Mouse (Mus musculus): ENCODE data around the gene Fah. TPM values are rescaled to one million over a fixed set of nuclear protein-coding genes. Genes with fewer than 3 reads are reported as not detected.

Gene Fah
- 3.3 and 16.6 TPM in 2 replicates for polyA plus RNA-seq (2011; ENCODE audit: insufficient read depth, insufficient read length, low replicate concordance, missing spikeins)

- Histone ChIP-seq H3K27ac (ENCODE audit: control insufficient read depth, insufficient read depth, low read depth, low read length, poor library complexity) (no peak within 1 kb of the TSS; the same call in 1 of the 2 replicates), H3K4me3 (replicated peaks; ENCODE audit: control insufficient read depth, low read depth, low read length) (peak within 1 kb of the TSS; percentile 69), H3K4me1 (ENCODE audit: control insufficient read depth, insufficient read depth, low read length) (peaks cover 3% of the 10 kb centered on the region; the same call in 1 of the 2 replicates)
- WGBS, result 28% methylated on average over 10 of the region's 10 CpGs
- no peak for TF ChIP-seq CTCF (IDR thresholded peaks at IDR 0.05; ENCODE audit: control insufficient read depth, insufficient read depth, low read length)
- no peak for TF ChIP-seq POLR2A (IDR thresholded peaks at IDR 0.05; ENCODE audit: borderline replicate concordance, control insufficient read depth, low read depth, low read length)
Observed at GRCm38 (mm10) chr7:84606293-84606749, at the start of gene Fah. Gene Fah (minus strand): TSS chr7:84606722.

GRCm38 (mm10) chr7:84652740-84653139 is 46.2 kb upstream of the Fah start:
- Histone ChIP-seq H3K4me1 (ENCODE audit: control insufficient read depth, insufficient read depth, low read length) (no peaks in the 10 kb centered on the region; the same call in 1 of the 2 replicates), H3K4me3 (replicated peaks; ENCODE audit: control insufficient read depth, low read depth, low read length) (no peak overlapping the region), H3K27ac (ENCODE audit: control insufficient read depth, insufficient read depth, low read depth, low read length, poor library complexity) (no peak overlapping the region)
- TF ChIP-seq CTCF (IDR thresholded peaks at IDR 0.05; ENCODE audit: control insufficient read depth, insufficient read depth, low read length), result no peak
- TF ChIP-seq POLR2A (IDR thresholded peaks at IDR 0.05; ENCODE audit: borderline replicate concordance, control insufficient read depth, low read depth, low read length), result no peak
- 80% methylated on average over 2 of the region's 2 CpGs for WGBS

- H3K4me3 ChIP-seq (replicated peaks; ENCODE audit: control insufficient read depth, low read depth, low read length), result no peak overlapping the region
- H3K27ac ChIP-seq (ENCODE audit: control insufficient read depth, insufficient read depth, low read depth, low read length, poor library complexity), result peak overlapping the region; percentile 52; the same call in 1 of the 2 replicates
- 77% methylated on average over 2 of the region's 2 CpGs for WGBS
- TF ChIP-seq CTCF (IDR thresholded peaks at IDR 0.05; ENCODE audit: control insufficient read depth, insufficient read depth, low read length) (no peak), POLR2A (IDR thresholded peaks at IDR 0.05; ENCODE audit: borderline replicate concordance, control insufficient read depth, low read depth, low read length) (no peak)
- H3K4me1 ChIP-seq (ENCODE audit: control insufficient read depth, insufficient read depth, low read length), result no peaks in the 10 kb centered on the region; the same call in 1 of the 2 replicates
Observed at GRCm38 (mm10) chr7:84651987-84652321, 45.4 kb upstream of the Fah start.

GRCm38 (mm10) chr7:84651303-84651986 is 44.9 kb upstream of the Fah start:
- Histone ChIP-seq H3K4me1 (ENCODE audit: control insufficient read depth, insufficient read depth, low read length) (no peaks in the 10 kb centered on the region; the same call in 1 of the 2 replicates), H3K27ac (ENCODE audit: control insufficient read depth, insufficient read depth, low read depth, low read length, poor library complexity) (no peak overlapping the region), H3K4me3 (replicated peaks; ENCODE audit: control insufficient read depth, low read depth, low read length) (no peak overlapping the region)
- WGBS, result 65% methylated on average over 4 of the region's 4 CpGs
- TF ChIP-seq CTCF (IDR thresholded peaks at IDR 0.05; ENCODE audit: control insufficient read depth, insufficient read depth, low read length) (no peak), POLR2A (IDR thresholded peaks at IDR 0.05; ENCODE audit: borderline replicate concordance, control insufficient read depth, low read depth, low read length) (no peak)

GRCm38 (mm10) chr7:84649016-84649415 is 42.5 kb upstream of the Fah start:
- 89% methylated on average over 2 of the region's 2 CpGs for WGBS
- no peak for TF ChIP-seq POLR2A (IDR thresholded peaks at IDR 0.05; ENCODE audit: borderline replicate concordance, control insufficient read depth, low read depth, low read length)
- TF ChIP-seq CTCF (IDR thresholded peaks at IDR 0.05; ENCODE audit: control insufficient read depth, insufficient read depth, low read length), result no peak
- no peak overlapping the region for H3K27ac ChIP-seq (ENCODE audit: control insufficient read depth, insufficient read depth, low read depth, low read length, poor library complexity)
- no peak overlapping the region for H3K4me3 ChIP-seq (replicated peaks; ENCODE audit: control insufficient read depth, low read depth, low read length)
- no peaks in the 10 kb centered on the region; the same call in 1 of the 2 replicates for H3K4me1 ChIP-seq (ENCODE audit: control insufficient read depth, insufficient read depth, low read length)

- 87% methylated on average over 1 of the region's 1 CpGs for WGBS
- Histone ChIP-seq H3K4me1 (ENCODE audit: control insufficient read depth, insufficient read depth, low read length) (no peaks in the 10 kb centered on the region; the same call in 1 of the 2 replicates), H3K27ac (ENCODE audit: control insufficient read depth, insufficient read depth, low read depth, low read length, poor library complexity) (no peak overlapping the region), H3K4me3 (replicated peaks; ENCODE audit: control insufficient read depth, low read depth, low read length) (no peak overlapping the region)
- TF ChIP-seq POLR2A (IDR thresholded peaks at IDR 0.05; ENCODE audit: borderline replicate concordance, control insufficient read depth, low read depth, low read length) (no peak), CTCF (IDR thresholded peaks at IDR 0.05; ENCODE audit: control insufficient read depth, insufficient read depth, low read length) (no peak)
Observed at GRCm38 (mm10) chr7:84646256-84646655, 39.7 kb upstream of the Fah start.

GRCm38 (mm10) chr7:84643270-84643998 is 36.9 kb upstream of the Fah start:
- TF ChIP-seq CTCF (IDR thresholded peaks at IDR 0.05; ENCODE audit: control insufficient read depth, insufficient read depth, low read length) (no peak), POLR2A (IDR thresholded peaks at IDR 0.05; ENCODE audit: borderline replicate concordance, control insufficient read depth, low read depth, low read length) (no peak)
- Histone ChIP-seq H3K4me1 (ENCODE audit: control insufficient read depth, insufficient read depth, low read length) (no peaks in the 10 kb centered on the region; the same call in 1 of the 2 replicates), H3K4me3 (replicated peaks; ENCODE audit: control insufficient read depth, low read depth, low read length) (no peak overlapping the region), H3K27ac (ENCODE audit: control insufficient read depth, insufficient read depth, low read depth, low read length, poor library complexity) (no peak overlapping the region)
- 63% methylated on average over 6 of the region's 6 CpGs for WGBS
